Mouse (Mus musculus) gastrocnemius, postnatal 25 days (tissue): ENCODE results near the gene B4galt5. TPM values are rescaled to one million over a fixed set of nuclear protein-coding genes. Genes with fewer than 3 reads are reported as not detected.

Experiments
- DNase-seq: peaks from one replicate; pipeline ENCODE4 v3.0.0; 2022
- total RNA-seq, 2 experiments: library from RNA; stranded (reverse); gene quantifications; 1 replicate in 1 of 2; 2 replicates in 1 of 2; pipeline ENCODE4 v1.2.3; 2021

Gene B4galt5
- total RNA-seq, 2 experiments from 2014 or later = 9.8 to 10.0 TPM

GRCm38 (mm10) chr2:167358499-167358898, 9.5 kb upstream of the B4galt5 start:
- DNase-seq = peak; percentile 34

GRCm38 (mm10) chr2:167356885-167357284, 7.9 kb upstream of the B4galt5 start:
- DNase-seq = no peak

- DNase-seq = no peak
Observed at GRCm38 (mm10) chr2:167354611-167355165, 5.7 kb upstream of the B4galt5 start.

- no peak for DNase-seq
Observed at GRCm38 (mm10) chr2:167354046-167354445, 5.1 kb upstream of the B4galt5 start.

- no peak for DNase-seq
Observed at GRCm38 (mm10) chr2:167352496-167352895, 3.5 kb upstream of the B4galt5 start.

- DNase-seq = no peak
Observed at GRCm38 (mm10) chr2:167351371-167351951, 2.5 kb upstream of the B4galt5 start.

GRCm38 (mm10) chr2:167350126-167350650, 1.2 kb upstream of the B4galt5 start:
- DNase-seq = no peak

GRCm38 (mm10) chr2:167349283-167349936, 427 bp upstream of the B4galt5 start:
- peak; percentile 98 for DNase-seq

- peak; percentile 42 for DNase-seq
Observed at GRCm38 (mm10) chr2:167347991-167348375, 1.0 kb downstream of the B4galt5 start.

GRCm38 (mm10) chr2:167347361-167347760, 1.6 kb downstream of the B4galt5 start:
- DNase-seq = no peak

- no peak for DNase-seq
Observed at GRCm38 (mm10) chr2:167345508-167346164, 3.3 kb downstream of the B4galt5 start.

- DNase-seq = no peak
Observed at GRCm38 (mm10) chr2:167344871-167345507, 4.0 kb downstream of the B4galt5 start.

- DNase-seq = no peak
Observed at GRCm38 (mm10) chr2:167343369-167344140, 5.4 kb downstream of the B4galt5 start.

- DNase-seq = no peak
Observed at GRCm38 (mm10) chr2:167342876-167343275, 6.1 kb downstream of the B4galt5 start.

GRCm38 (mm10) chr2:167337580-167337979, 11.4 kb downstream of the B4galt5 start:
- DNase-seq = no peak

GRCm38 (mm10) chr2:167337214-167337512, 11.8 kb downstream of the B4galt5 start:
- DNase-seq = no peak

GRCm38 (mm10) chr2:167336384-167337213, 12.4 kb downstream of the B4galt5 start:
- peak; percentile 53 for DNase-seq

GRCm38 (mm10) chr2:167335066-167335465, 13.9 kb downstream of the B4galt5 start:
- DNase-seq = no peak

GRCm38 (mm10) chr2:167334312-167334711, 14.7 kb downstream of the B4galt5 start:
- DNase-seq = no peak

- DNase-seq = no peak
Observed at GRCm38 (mm10) chr2:167333450-167333849, 15.5 kb downstream of the B4galt5 start.
